In genomic region chr4:148681429-148681828, GRCm38 (mm10) we compare ENCODE assay signal across 9 mouse cellular contexts. TPM values are rescaled to one million over a fixed set of nuclear protein-coding genes. Genes with fewer than 3 reads are reported as not detected.
DNase-seq lines count a peak whose midpoint lies in the region; ATAC-seq and TF ChIP-seq lines count a peak whose summit lies in the region.
"Had no signal": no experiment of that assay in that cellular context is flagged by ENCODE, and none has a peak within 500 bp of the region (broad histone marks: within the 10 kb centered on the region; RNA-seq: fewer than 3 reads in every experiment).

No protein-coding gene starts in this region.

- no peaks in the 10 kb centered on the region for H3K36me3 ChIP-seq in lung, postnatal 0 days (ENCODE audit: insufficient read depth, low read length)

- no peak for TF ChIP-seq EP300 in lung, postnatal 0 days (IDR thresholded peaks at IDR 0.05)

- H3K9ac ChIP-seq in lung, postnatal 0 days (replicated peaks; ENCODE audit: low read depth) = no peak overlapping the region

- ATAC-seq in lung, postnatal 0 days = no peak

- H3K27ac ChIP-seq in bone marrow macrophage, adult 2 months (ENCODE audit: insufficient read depth, low read depth, low read length) = no peak overlapping the region
- H3K27ac ChIP-seq in lung, postnatal 0 days (ENCODE audit: low read length) = no peak overlapping the region

- TF ChIP-seq POLR2A in bone marrow macrophage, adult 2 months (IDR thresholded peaks at IDR 0.05; ENCODE audit: borderline replicate concordance, low read depth, low read length) = no peak

- H3K4me3 ChIP-seq in bone marrow macrophage, adult 2 months (ENCODE audit: insufficient read depth, low read length) = no peak overlapping the region
- no peak overlapping the region for H3K4me3 ChIP-seq in lung, postnatal 0 days (ENCODE audit: low read depth, low read length)

- H3K9me3 ChIP-seq in lung, postnatal 0 days (ENCODE audit: low read length) = no peaks in the 10 kb centered on the region

- WGBS in lung, postnatal 0 days = 16% methylated on average over 8 of the region's 8 CpGs

- peak; percentile 54 for DNase-seq in ovary, postnatal 36 days (ENCODE audit: low spot score)
- DNase-seq in ovary, postnatal 10 days (ENCODE audit: low spot score) = no peak
- DNase-seq in frontal cortex, postnatal 36 days (ENCODE audit: low spot score in 2 of 2) = peak; percentile 55
- DNase-seq in kidney, postnatal 10 days = peak; percentile 82
- DNase-seq in lung, postnatal 0 days (ENCODE audit: low spot score) = no peak
- DNase-seq in right cerebral cortex, postnatal 4 days = peak; percentile 76
- DNase-seq in Muller cell, postnatal 12 days (ENCODE audit: inconsistent ontology term) = no peak

- no peaks in the 10 kb centered on the region for H3K27me3 ChIP-seq in lung, postnatal 0 days (replicated peaks; ENCODE audit: insufficient read depth, low read length)

- H3K4me1 ChIP-seq in bone marrow macrophage, adult 2 months (ENCODE audit: control insufficient read depth, insufficient read depth, low read length) = peaks cover 6% of the 10 kb centered on the region
- H3K4me1 ChIP-seq in lung, postnatal 0 days (ENCODE audit: insufficient read depth, low read depth, low read length) = no peaks in the 10 kb centered on the region; the same call in 1 of the 2 replicates

- peak; percentile 95 for TF ChIP-seq CTCF in bone marrow macrophage, adult 2 months (IDR thresholded peaks at IDR 0.05; ENCODE audit: low read depth, low read length)
- peak; percentile 82 for TF ChIP-seq CTCF in lung, postnatal 0 days (IDR thresholded peaks at IDR 0.05)

- peak overlapping the region; percentile 38; the same call in 1 of the 2 replicates for H3K4me2 ChIP-seq in lung, postnatal 0 days (replicated peaks; ENCODE audit: low read depth, low read length)

RNA-seq across cellular contexts. Expression of gene Gm572, which starts 38.3 kb away (rescaled TPM):
- polyA plus RNA-seq in bone marrow macrophage, adult 2 months (2012; ENCODE audit: insufficient read depth, insufficient read length, missing spikeins) = not detected in 2 replicates
- not detected in 2 replicates for polyA plus RNA-seq in lung, postnatal 0 days (2015; fragmentation: Nextera tagmentation; extraction: Ambion mirVana)
- polyA plus RNA-seq: large intestine, adult 2 months had no signal

RNA-seq across cellular contexts. Expression of gene Tardbp, which starts 54.6 kb away (rescaled TPM):
- polyA plus RNA-seq in bone marrow macrophage, adult 2 months (2012; ENCODE audit: insufficient read depth, insufficient read length, missing spikeins) = 180 and 197 TPM in 2 replicates
- 124 and 157 TPM in 2 replicates for polyA plus RNA-seq in lung, postnatal 0 days (2015; fragmentation: Nextera tagmentation; extraction: Ambion mirVana)

Comparison
In these comparisons a context has a peak if more than half of its experiments do, and no peak if none do; other contexts are left out.
1. DNase-seq: peak in ovary, postnatal 36 days (single experiment), frontal cortex, postnatal 36 days (2 of 2), kidney, postnatal 10 days (single experiment) and right cerebral cortex, postnatal 4 days (single experiment); none in ovary, postnatal 10 days (single experiment), lung, postnatal 0 days (single experiment) and Muller cell, postnatal 12 days (single experiment).